ENCODE assay signal across 19 mouse cellular contexts in the genomic region with DNA sequence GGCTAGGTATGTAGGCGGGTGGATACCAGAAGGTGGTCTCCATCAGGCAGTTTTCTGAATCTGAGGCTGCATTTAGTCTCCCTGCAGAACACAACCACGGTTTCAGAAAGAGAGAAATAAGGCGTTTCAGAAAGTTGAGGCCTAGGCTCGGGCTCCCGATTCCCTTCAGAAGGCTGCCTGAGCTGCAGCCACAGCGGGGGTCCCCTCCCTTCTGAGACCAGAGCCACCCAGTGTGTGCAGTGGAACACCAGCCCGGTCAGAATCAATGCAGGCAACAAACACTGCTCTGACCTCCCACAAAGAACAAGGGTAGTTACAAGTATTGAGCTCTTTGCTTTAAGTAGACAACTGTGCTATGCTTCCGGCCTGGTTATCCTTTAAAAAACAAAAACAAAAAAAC. TPM values are rescaled to one million over a fixed set of nuclear protein-coding genes. Genes with fewer than 3 reads are reported as not detected.
A peak's percentile ranks its signal among the peaks of the same experiment; 100 is the strongest.
DNase-seq lines count a peak whose midpoint lies in the region; ATAC-seq and TF ChIP-seq lines count a peak whose summit lies in the region.
"Had no signal": no experiment of that assay in that cellular context is flagged by ENCODE, and none has a peak within 500 bp of the region (broad histone marks: within the 10 kb centered on the region; RNA-seq: fewer than 3 reads in every experiment).

No protein-coding gene starts in this region.

- no peak overlapping the region for H3K4me3 ChIP-seq in forebrain, embryonic 12.5 days (replicated peaks)
- H3K4me3 ChIP-seq in forebrain, embryonic 15.5 days: no peak overlapping the region
- H3K4me3 ChIP-seq in midbrain, embryonic 10.5 days: no peak overlapping the region
- H3K4me3 ChIP-seq in midbrain, postnatal 0 days (ENCODE audit: low read depth, low read length): no peak overlapping the region
- no peak overlapping the region for H3K4me3 ChIP-seq in forebrain, embryonic 13.5 days
- peak overlapping the region; percentile 0; the same call in 1 of the 2 replicates for H3K4me3 ChIP-seq in limb, embryonic 13.5 days
- H3K4me3 ChIP-seq: gastrocnemius, adult 2 months; heart, adult 2 months had no signal

- WGBS in forebrain, embryonic 12.5 days: 3% methylated on average over 8 of the region's 8 CpGs
- WGBS in forebrain, embryonic 15.5 days: 21% methylated on average over 8 of the region's 8 CpGs
- under 1% methylated on average over 8 of the region's 8 CpGs for whole genome bisulfite sequencing in midbrain, embryonic 10.5 days
- WGBS in midbrain, postnatal 0 days: 13% methylated on average over 8 of the region's 8 CpGs
- 11% methylated on average over 8 of the region's 8 CpGs for WGBS in forebrain, embryonic 13.5 days
- 8% methylated on average over 8 of the region's 8 CpGs for WGBS in limb, embryonic 13.5 days

- no peaks in the 10 kb centered on the region for H3K9me3 ChIP-seq in forebrain, embryonic 12.5 days
- no peaks in the 10 kb centered on the region for H3K9me3 ChIP-seq in forebrain, embryonic 15.5 days
- no peaks in the 10 kb centered on the region for H3K9me3 ChIP-seq in midbrain, embryonic 10.5 days (replicated peaks)
- H3K9me3 ChIP-seq in midbrain, postnatal 0 days (ENCODE audit: low read length): no peaks in the 10 kb centered on the region
- no peaks in the 10 kb centered on the region for H3K9me3 ChIP-seq in forebrain, embryonic 13.5 days (replicated peaks)
- H3K9me3 ChIP-seq in limb, embryonic 13.5 days: no peaks in the 10 kb centered on the region

- H3K27ac ChIP-seq in forebrain, embryonic 12.5 days: no peak overlapping the region
- H3K27ac ChIP-seq in forebrain, embryonic 15.5 days (replicated peaks): no peak overlapping the region
- no peak overlapping the region for H3K27ac ChIP-seq in midbrain, embryonic 10.5 days (replicated peaks)
- no peak overlapping the region for H3K27ac ChIP-seq in midbrain, postnatal 0 days (ENCODE audit: low read depth, low read length)
- no peak overlapping the region for H3K27ac ChIP-seq in forebrain, embryonic 13.5 days
- no peak overlapping the region for H3K27ac ChIP-seq in limb, embryonic 13.5 days
- H3K27ac ChIP-seq: gastrocnemius, adult 2 months; heart, adult 2 months; macrophage had no signal

- no peak for TF ChIP-seq CTCF in midbrain, postnatal 0 days (IDR thresholded peaks at IDR 0.05)

- peak overlapping the region; percentile 29 for H3K4me2 ChIP-seq in forebrain, embryonic 12.5 days
- no peak overlapping the region for H3K4me2 ChIP-seq in forebrain, embryonic 15.5 days (replicated peaks)
- H3K4me2 ChIP-seq in midbrain, postnatal 0 days (ENCODE audit: low read depth, low read length, poor library complexity, severe bottlenecking): no peak overlapping the region
- H3K4me2 ChIP-seq in forebrain, embryonic 13.5 days: 0 out of 2 replicates have a peak overlapping the region, but pooled peaks have one; percentile 23
- no peak overlapping the region for H3K4me2 ChIP-seq in limb, embryonic 13.5 days (replicated peaks)

- no peak for ATAC-seq in forebrain, embryonic 12.5 days (ENCODE audit: low FRiP score)
- ATAC-seq in forebrain, embryonic 15.5 days (replicated peaks): no peak
- ATAC-seq in midbrain, postnatal 0 days (ENCODE audit: low FRiP score): no peak
- ATAC-seq in forebrain, embryonic 13.5 days: no peak
- no peak for ATAC-seq in limb, embryonic 13.5 days (ENCODE audit: low FRiP score, low read depth)
- no peak for ATAC-seq in frontal cortex, adult (ENCODE audit: low TSS enrichment)
- ATAC-seq in monocyte, adult 5-6 weeks (replicated peaks; ENCODE audit: insufficient number of reproducible peaks, low FRiP score, low TSS enrichment, poor library complexity, severe bottlenecking): no peak

- H3K4me1 ChIP-seq in forebrain, embryonic 12.5 days: peaks cover 57% of the 10 kb centered on the region
- H3K4me1 ChIP-seq in forebrain, embryonic 15.5 days: peaks cover 37% of the 10 kb centered on the region
- peaks cover 66% of the 10 kb centered on the region for H3K4me1 ChIP-seq in midbrain, embryonic 10.5 days
- H3K4me1 ChIP-seq in midbrain, postnatal 0 days (ENCODE audit: insufficient read depth, low read length): no peaks in the 10 kb centered on the region
- H3K4me1 ChIP-seq in forebrain, embryonic 13.5 days: peaks cover 48% of the 10 kb centered on the region
- peaks cover 32% of the 10 kb centered on the region for H3K4me1 ChIP-seq in limb, embryonic 13.5 days

- no peak overlapping the region for H3K9ac ChIP-seq in forebrain, embryonic 12.5 days
- no peak overlapping the region for H3K9ac ChIP-seq in forebrain, embryonic 15.5 days (replicated peaks)
- no peak overlapping the region for H3K9ac ChIP-seq in midbrain, postnatal 0 days (replicated peaks; ENCODE audit: low read length, poor library complexity, severe bottlenecking)
- H3K9ac ChIP-seq in forebrain, embryonic 13.5 days: no peak overlapping the region
- H3K9ac ChIP-seq in limb, embryonic 13.5 days: no peak overlapping the region

- peaks cover 87% of the 10 kb centered on the region for H3K27me3 ChIP-seq in forebrain, embryonic 12.5 days
- H3K27me3 ChIP-seq in forebrain, embryonic 15.5 days: peaks cover 70% of the 10 kb centered on the region
- H3K27me3 ChIP-seq in midbrain, embryonic 10.5 days (ENCODE audit: low read depth, poor library complexity, severe bottlenecking): peaks cover 100% of the 10 kb centered on the region
- H3K27me3 ChIP-seq in midbrain, postnatal 0 days (ENCODE audit: insufficient read depth, low read length): peaks cover 76% of the 10 kb centered on the region
- H3K27me3 ChIP-seq in forebrain, embryonic 13.5 days: peaks cover 84% of the 10 kb centered on the region
- peaks cover 91% of the 10 kb centered on the region for H3K27me3 ChIP-seq in limb, embryonic 13.5 days

- H3K36me3 ChIP-seq in forebrain, embryonic 12.5 days (replicated peaks): no peaks in the 10 kb centered on the region
- no peaks in the 10 kb centered on the region for H3K36me3 ChIP-seq in forebrain, embryonic 15.5 days
- no peaks in the 10 kb centered on the region for H3K36me3 ChIP-seq in midbrain, embryonic 10.5 days
- H3K36me3 ChIP-seq in midbrain, postnatal 0 days (ENCODE audit: insufficient read depth, low read length): no peaks in the 10 kb centered on the region
- H3K36me3 ChIP-seq in forebrain, embryonic 13.5 days (ENCODE audit: poor library complexity, severe bottlenecking): no peaks in the 10 kb centered on the region
- H3K36me3 ChIP-seq in limb, embryonic 13.5 days: no peaks in the 10 kb centered on the region

- peak; percentile 45 for DNase-seq in midbrain, embryonic 10.5 days (ENCODE audit: low spot score)
- no peak for DNase-seq in midbrain, postnatal 0 days (ENCODE audit: low spot score)
- DNase-seq: gastrocnemius, adult 2 months; heart, adult 2 months; heart, postnatal 36 days; kidney, adult 2 months; left cerebral cortex, postnatal 4 days; lung, adult 18-20 months; retina, postnatal 1 day had no signal

RNA-seq across cellular contexts. Expression of gene Nkx2-3, which starts 1.0 kb away (rescaled TPM):
- polyA plus RNA-seq in forebrain, embryonic 12.5 days (2016; fragmentation: Nextera tagmentation; extraction: Ambion mirVana): 6.3 and 8.3 TPM in 2 replicates
- polyA plus RNA-seq in forebrain, embryonic 15.5 days (2015; fragmentation: Nextera tagmentation; extraction: Ambion mirVana): 3.6 and 4.5 TPM in 2 replicates
- 0.21 and 0.42 TPM in 2 replicates for polyA plus RNA-seq in midbrain, embryonic 10.5 days (2016; fragmentation: Nextera tagmentation; extraction: Ambion mirVana)
- 0.05 TPM in 1 of 2 replicates, not detected in the other for total RNA-seq in midbrain, postnatal 0 days (2014; rRNA removed)
- 0.12 TPM in 1 of 2 replicates, not detected in the other for polyA plus RNA-seq in midbrain, postnatal 0 days (2015; fragmentation: Nextera tagmentation; extraction: Ambion mirVana)
- polyA plus RNA-seq in forebrain, embryonic 13.5 days (2015; fragmentation: Nextera tagmentation; extraction: Ambion mirVana): 4.8 and 5.2 TPM in 2 replicates
- not detected in 2 replicates for polyA plus RNA-seq in limb, embryonic 13.5 days (2015; fragmentation: Nextera tagmentation; extraction: Ambion mirVana)
- total RNA-seq in monocyte, adult 5-6 weeks (2017): not detected in 3 replicates
- total RNA-seq: gastrocnemius, adult 2 months; heart, adult 2 months; heart, postnatal 36 days; layer of hippocampus, postnatal 25 days; left cerebral cortex, postnatal 4 days; neutrophil, adult 5-6 weeks had no signal
- polyA plus RNA-seq: heart, adult 2 months; kidney, adult 2 months; macrophage; urinary bladder, adult 2 months had no signal

Comparison
In these comparisons a context has a peak if more than half of its experiments do, and no peak if none do; other contexts are left out.
1. H3K4me2 ChIP-seq: peak in forebrain, embryonic 12.5 days (single experiment) and forebrain, embryonic 13.5 days (single experiment); none in forebrain, embryonic 15.5 days (single experiment), midbrain, postnatal 0 days (single experiment) and limb, embryonic 13.5 days (single experiment).